Mouse (Mus musculus) lung, embryonic 15.5 days (tissue): ENCODE data around the gene Plb1. TPM values are rescaled to one million over a fixed set of nuclear protein-coding genes. Genes with fewer than 3 reads are reported as not detected.

Source experiments
- ATAC-seq: fragments of 200-750 bp; cut with Nextera tagmentation; 2 replicates; pipeline ENCODE4 v1.8.0; 2017; ENCODE audit warnings: moderate number of reproducible peaks, borderline replicate concordance; ENCODE audit not compliant: low FRiP score, low TSS enrichment; ENCODE audit errors: extremely low read depth
- H3K27ac ChIP-seq: fragments of 300-500 bp; sonication (generic); 2 replicates; pipeline ENCODE4 v1.5.1; 2015; ENCODE audit warnings: moderate library complexity, mild to moderate bottlenecking, inconsistent platforms
- H3K27me3 ChIP-seq: fragments of 300-500 bp; sonication (generic); 2 replicates; pipeline ENCODE4 v1.6.1; 2015; ENCODE audit warnings: inconsistent platforms
- H3K36me3 ChIP-seq: fragments of 300-500 bp; sonication (generic); 2 replicates; pipeline ENCODE4 v1.6.1; 2015; ENCODE audit warnings: inconsistent platforms
- H3K4me1 ChIP-seq: fragments of 300-500 bp; sonication (generic); 2 replicates; pipeline ENCODE4 v1.6.1; 2015; ENCODE audit warnings: inconsistent platforms
- H3K4me2 ChIP-seq: fragments of 300-500 bp; sonication (generic); 2 replicates; pipeline ENCODE4 v1.6.1; 2015; ENCODE audit warnings: inconsistent platforms, mild to moderate bottlenecking, moderate library complexity
- H3K4me3 ChIP-seq: fragments of 300-500 bp; sonication (generic); 2 replicates; pipeline ENCODE4 v1.5.1; 2015; ENCODE audit warnings: mild to moderate bottlenecking, inconsistent platforms
- H3K9ac ChIP-seq: fragments of 300-500 bp; sonication (generic); 2 replicates; pipeline ENCODE4 v1.6.1; 2015; ENCODE audit warnings: inconsistent platforms
- H3K9me3 ChIP-seq: fragments of 300-500 bp; sonication (generic); 2 replicates; pipeline ENCODE4 v1.6.1; 2016; ENCODE audit warnings: inconsistent platforms
- WGBS: fragments of 180-500 bp; shearing (Covaris S2); methylation state at CpG from one replicate; pipeline ENCODE4 v1.1.7; 2015; 5-methylcytosine and 5-hydroxymethylcytosine counted together
- polyA plus RNA-seq: library from polyadenylated mRNA; unstranded; fragments of >200 nt; fragmentation: Nextera tagmentation; extraction: Ambion mirVana; gene quantifications from 2 replicates; pipeline ENCODE4 v1.2.1, GENCODE M21; 2015

Plb1 gene
- polyA plus RNA-seq, 1 experiment from 2014 or later, result 16.3 TPM

DNA sequence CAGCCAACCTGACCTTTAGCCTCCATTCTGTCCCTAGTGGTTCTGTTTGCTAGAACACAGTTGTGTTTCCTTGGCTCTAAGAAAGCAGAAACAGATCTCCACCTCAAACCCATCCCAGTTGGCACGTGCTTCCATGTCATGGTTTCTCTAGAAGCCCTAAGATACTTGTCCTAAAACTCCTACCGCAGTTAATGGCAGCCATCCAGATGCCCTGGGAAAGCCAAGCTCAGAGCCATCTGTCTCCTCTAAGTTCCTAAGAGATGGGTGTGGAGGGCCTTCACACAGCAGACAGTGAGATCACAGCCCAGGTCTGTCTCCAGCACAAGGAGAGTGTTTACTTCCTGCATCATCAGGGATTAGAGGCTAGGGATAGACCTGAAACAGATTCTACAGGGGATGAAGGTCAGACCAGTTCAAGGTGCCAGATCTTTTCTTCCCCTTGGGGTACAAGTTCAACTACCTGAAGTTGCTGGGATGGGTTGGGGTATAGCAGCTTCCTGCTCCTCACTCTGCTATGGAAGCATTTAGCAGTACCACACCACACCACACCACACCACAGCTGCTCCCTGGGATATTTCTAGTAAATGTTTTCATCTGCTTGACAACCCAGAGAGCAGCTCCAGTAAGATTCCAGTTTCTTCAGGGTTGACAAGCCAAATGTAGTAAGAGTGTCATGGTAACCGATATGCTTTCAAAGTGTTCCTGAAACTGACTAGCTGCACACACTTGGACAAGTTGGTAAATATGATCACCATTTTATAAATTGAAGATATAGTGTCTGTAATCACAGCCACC lies 129.1 kb downstream of the Plb1 start:
- Histone ChIP-seq H3K9ac (no peak overlapping the region), H3K27ac (no peak overlapping the region), H3K9me3 (no peaks in the 10 kb centered on the region), H3K4me2 (no peak overlapping the region), H3K4me3 (no peak overlapping the region), H3K4me1 (no peaks in the 10 kb centered on the region), H3K36me3 (no peaks in the 10 kb centered on the region), H3K27me3 (no peaks in the 10 kb centered on the region)
- 75% methylated on average over 3 of the region's 3 CpGs for WGBS
- ATAC-seq, result no peak

DNA sequence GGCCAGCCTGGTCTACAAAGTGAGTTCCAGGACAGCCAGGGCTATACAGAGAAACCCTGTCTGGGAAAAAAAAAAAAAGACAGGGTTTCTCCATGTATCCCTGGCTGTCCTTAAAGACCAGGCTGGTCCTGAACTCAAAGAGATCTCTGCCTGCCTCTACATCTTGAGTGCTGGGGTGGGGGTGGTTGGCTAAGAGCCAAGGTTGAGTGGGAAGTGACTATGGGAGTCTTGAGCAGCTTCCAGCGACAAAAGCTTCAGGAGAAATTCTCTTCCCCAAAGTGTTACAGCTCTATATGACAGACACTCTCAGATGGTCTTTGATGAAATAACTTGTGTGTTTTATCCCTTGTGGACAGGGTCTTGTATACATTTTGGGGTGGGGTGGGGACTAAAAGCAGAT lies 136.9 kb downstream of the Plb1 start:
- no peak for ATAC-seq
- Histone ChIP-seq H3K9me3 (no peaks in the 10 kb centered on the region), H3K4me2 (no peak overlapping the region), H3K27me3 (no peaks in the 10 kb centered on the region), H3K4me3 (no peak overlapping the region), H3K27ac (no peak overlapping the region), H3K36me3 (no peaks in the 10 kb centered on the region), H3K9ac (no peak overlapping the region), H3K4me1 (no peaks in the 10 kb centered on the region)
- WGBS, result 62% methylated on average over 1 of the region's 1 CpGs

DNA sequence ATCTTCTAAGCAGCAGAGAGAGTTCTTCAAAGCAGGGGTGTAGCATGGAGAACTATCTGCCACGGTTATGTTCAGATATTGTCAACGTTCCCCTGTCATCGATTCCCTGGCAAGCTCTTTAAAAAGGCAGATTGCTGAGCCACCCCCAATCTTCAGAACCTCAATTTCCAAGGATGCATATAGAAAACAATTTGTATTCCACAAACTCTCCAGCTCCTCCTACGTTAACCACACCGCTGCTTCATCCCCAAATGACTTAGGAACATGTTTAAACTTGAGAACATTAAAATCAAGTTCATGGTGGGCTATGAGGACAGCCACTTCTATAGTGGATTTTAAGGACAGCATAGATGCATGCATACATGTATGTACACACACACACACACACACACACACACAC lies 138.7 kb downstream of the Plb1 start:
- 84% methylated on average over 5 of the region's 5 CpGs for WGBS
- Histone ChIP-seq H3K4me1 (no peaks in the 10 kb centered on the region), H3K27ac (no peak overlapping the region), H3K27me3 (no peaks in the 10 kb centered on the region), H3K4me3 (no peak overlapping the region), H3K4me2 (no peak overlapping the region), H3K9me3 (no peaks in the 10 kb centered on the region), H3K36me3 (no peaks in the 10 kb centered on the region), H3K9ac (no peak overlapping the region)
- no peak for ATAC-seq

GRCm38 (mm10) chr5:32378546-32378945 lies 146.0 kb downstream of the Plb1 start:
- WGBS, result 28% methylated on average over 3 of the region's 3 CpGs
- ATAC-seq, result no peak
- no peak overlapping the region for H3K9ac ChIP-seq

DNA sequence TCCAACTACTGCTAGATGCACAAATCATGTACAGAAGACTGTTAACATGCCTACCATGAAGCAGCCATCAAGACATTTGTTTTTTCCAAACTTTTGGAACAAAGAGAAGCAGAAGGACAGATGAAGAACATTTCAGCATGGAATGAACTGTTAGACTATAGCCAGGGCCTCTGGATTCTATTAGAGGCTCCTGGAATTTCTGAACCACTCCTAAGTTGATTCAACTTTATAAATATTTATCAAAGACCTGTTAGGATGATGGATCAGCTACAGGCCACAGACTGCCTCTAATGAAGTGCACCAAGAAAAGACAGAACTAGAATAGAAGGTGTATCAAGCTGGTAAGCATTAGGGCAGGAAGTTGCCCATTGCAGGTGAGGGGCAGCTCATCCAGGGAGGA lies 156.1 kb downstream of the Plb1 start:
- Histone ChIP-seq H3K4me2 (no peak overlapping the region), H3K27me3 (no peaks in the 10 kb centered on the region), H3K36me3 (no peaks in the 10 kb centered on the region), H3K4me1 (no peaks in the 10 kb centered on the region), H3K27ac (no peak overlapping the region), H3K9ac (no peak overlapping the region), H3K4me3 (no peak overlapping the region), H3K9me3 (no peaks in the 10 kb centered on the region)
- ATAC-seq, result no peak

More at GRCm38 (mm10) chr5:32378546-32378945, 146.0 kb downstream of the Plb1 start:
- no peak overlapping the region for H3K4me2 ChIP-seq
- H3K4me1 ChIP-seq, result no peaks in the 10 kb centered on the region
- no peaks in the 10 kb centered on the region for H3K27me3 ChIP-seq
- no peak overlapping the region for H3K27ac ChIP-seq
- H3K4me3 ChIP-seq, result no peak overlapping the region
- no peaks in the 10 kb centered on the region for H3K36me3 ChIP-seq
- H3K9me3 ChIP-seq, result no peaks in the 10 kb centered on the region

GRCm38 (mm10) chr5:32390295-32390694 lies 157.8 kb downstream of the Plb1 start:
- no peaks in the 10 kb centered on the region for H3K4me1 ChIP-seq
- no peak for ATAC-seq
- H3K36me3 ChIP-seq, result no peaks in the 10 kb centered on the region
- H3K4me2 ChIP-seq, result no peak overlapping the region
- 58% methylated on average over 5 of the region's 5 CpGs for WGBS
- no peaks in the 10 kb centered on the region for H3K27me3 ChIP-seq
- no peak overlapping the region for H3K4me3 ChIP-seq
- H3K27ac ChIP-seq, result no peak overlapping the region
- no peak overlapping the region for H3K9ac ChIP-seq
- no peaks in the 10 kb centered on the region for H3K9me3 ChIP-seq

- Histone ChIP-seq H3K9ac (no peak overlapping the region), H3K9me3 (no peaks in the 10 kb centered on the region), H3K4me3 (no peak overlapping the region), H3K4me1 (peaks cover 7% of the 10 kb centered on the region), H3K4me2 (no peak overlapping the region), H3K27ac (no peak overlapping the region), H3K27me3 (no peaks in the 10 kb centered on the region), H3K36me3 (no peaks in the 10 kb centered on the region)
- no peak for ATAC-seq
Measured at GRCm38 (mm10) chr5:32392281-32392680, 159.8 kb downstream of the Plb1 start.

GRCm38 (mm10) chr5:32394586-32394985 lies 162.1 kb downstream of the Plb1 start:
- H3K4me1 ChIP-seq, result peaks cover 12% of the 10 kb centered on the region
- H3K27me3 ChIP-seq, result no peaks in the 10 kb centered on the region
- no peak overlapping the region for H3K4me2 ChIP-seq
- no peaks in the 10 kb centered on the region for H3K9me3 ChIP-seq
- H3K4me3 ChIP-seq, result no peak overlapping the region
- no peak overlapping the region for H3K9ac ChIP-seq
- H3K36me3 ChIP-seq, result no peaks in the 10 kb centered on the region
- no peak overlapping the region for H3K27ac ChIP-seq
- no peak for ATAC-seq
- WGBS, result 70% methylated on average over 3 of the region's 3 CpGs

GRCm38 (mm10) chr5:32395101-32395892 lies 162.8 kb downstream of the Plb1 start:
- Histone ChIP-seq H3K4me1 (peaks cover 12% of the 10 kb centered on the region), H3K4me2 (no peak overlapping the region), H3K9me3 (no peaks in the 10 kb centered on the region), H3K27ac (no peak overlapping the region), H3K4me3 (no peak overlapping the region), H3K27me3 (no peaks in the 10 kb centered on the region), H3K36me3 (no peaks in the 10 kb centered on the region), H3K9ac (no peak overlapping the region)
- WGBS, result 56% methylated on average over 9 of the region's 9 CpGs
- no peak for ATAC-seq

- Histone ChIP-seq H3K4me2 (no peak overlapping the region), H3K9me3 (no peaks in the 10 kb centered on the region), H3K27ac (peak overlapping the region; percentile 71), H3K36me3 (no peaks in the 10 kb centered on the region), H3K4me3 (no peak overlapping the region), H3K9ac (no peak overlapping the region), H3K4me1 (peaks cover 23% of the 10 kb centered on the region), H3K27me3 (no peaks in the 10 kb centered on the region)
- 50% methylated on average over 3 of the region's 3 CpGs for WGBS
- ATAC-seq, result peak; percentile 27; the same call in 1 of the 2 replicates
Measured at GRCm38 (mm10) chr5:32397719-32398118, 165.2 kb downstream of the Plb1 start.

- Histone ChIP-seq H3K4me3 (no peak overlapping the region), H3K36me3 (no peaks in the 10 kb centered on the region), H3K4me1 (peaks cover 30% of the 10 kb centered on the region), H3K9ac (no peak overlapping the region), H3K9me3 (no peaks in the 10 kb centered on the region), H3K4me2 (no peak overlapping the region), H3K27ac (peak overlapping the region; percentile 5; the same call in 1 of the 2 replicates), H3K27me3 (no peaks in the 10 kb centered on the region)
- ATAC-seq, result no peak
- WGBS, result 51% methylated on average over 2 of the region's 2 CpGs
Measured at GRCm38 (mm10) chr5:32400926-32401325, 168.4 kb downstream of the Plb1 start.
